ENCODE assay signal across 20 mouse cellular contexts in genomic region chr7:135581128-135581527, GRCm38 (mm10). TPM values are rescaled to one million over a fixed set of nuclear protein-coding genes. Genes with fewer than 3 reads are reported as not detected.
DNase-seq lines count a peak whose midpoint lies in the region; ATAC-seq and TF ChIP-seq lines count a peak whose summit lies in the region.
"Had no signal": no experiment of that assay in that cellular context is flagged by ENCODE, and none has a peak within 500 bp of the region (broad histone marks: within the 10 kb centered on the region; RNA-seq: fewer than 3 reads in every experiment).

No protein-coding gene starts in this region.

- TF ChIP-seq CTCF in kidney, adult 2 months (conservative IDR thresholded peaks at IDR 0.05; ENCODE audit: insufficient read depth, insufficient read length, low read depth, low read length): no peak

- peak; percentile 26 to 43 for DNase-seq in spleen, postnatal 36 days (ENCODE audit: low spot score in 2 of 2)
- no peak for DNase-seq in spleen, postnatal 4 days (ENCODE audit: low spot score in 2 of 2)
- DNase-seq in left cerebral cortex, postnatal 25 days (ENCODE audit: low spot score in 2 of 2): no peak
- no peak for DNase-seq in left cerebral cortex, adult 11 months (ENCODE audit: low spot score)
- DNase-seq in kidney, adult 2 months: no peak
- DNase-seq: adrenal gland, postnatal 10 days; cerebellum, postnatal 14 days; heart, postnatal 14 days; lung, adult 18-20 months; right cerebral cortex, postnatal 25 days had no signal

- no peak overlapping the region for H3K4me3 ChIP-seq in liver, embryonic 16.5 days (ENCODE audit: low read depth, low read length)
- no peak overlapping the region for H3K4me3 ChIP-seq in kidney, adult 2 months (ENCODE audit: insufficient read depth, low read depth, low read length)
- H3K4me3 ChIP-seq: embryonic facial prominence, embryonic 12.5 days; kidney, embryonic 15.5 days; midbrain, embryonic 10.5 days; stomach, embryonic 15.5 days had no signal

- 13% methylated on average over 5 of the region's 5 CpGs for WGBS in liver, embryonic 16.5 days (ENCODE audit: insufficient replicate concordance)
- 79% methylated on average over 5 of the region's 5 CpGs for WGBS in kidney, adult 2 months

- peak overlapping the region; percentile 12; the same call in 1 of the 2 replicates for H3K4me2 ChIP-seq in liver, embryonic 16.5 days (ENCODE audit: low read depth, low read length)
- H3K4me2 ChIP-seq: embryonic facial prominence, embryonic 12.5 days; kidney, embryonic 15.5 days; stomach, embryonic 15.5 days had no signal

- peaks cover 23% of the 10 kb centered on the region for H3K4me1 ChIP-seq in liver, embryonic 16.5 days (ENCODE audit: control insufficient read depth, low read depth, low read length)
- no peaks in the 10 kb centered on the region for H3K4me1 ChIP-seq in kidney, adult 2 months (ENCODE audit: control insufficient read depth, insufficient read depth, low read length)
- H3K4me1 ChIP-seq: kidney, embryonic 15.5 days; midbrain, embryonic 10.5 days; stomach, embryonic 15.5 days had no signal

- H3K9me3 ChIP-seq in liver, embryonic 16.5 days (replicated peaks; ENCODE audit: control insufficient read depth, low read length): no peaks in the 10 kb centered on the region
- H3K9me3 ChIP-seq: embryonic facial prominence, embryonic 12.5 days; kidney, embryonic 15.5 days; midbrain, embryonic 10.5 days; stomach, embryonic 15.5 days had no signal

- H3K27me3 ChIP-seq in liver, embryonic 16.5 days (ENCODE audit: control insufficient read depth, insufficient read depth, low read depth, low read length): no peaks in the 10 kb centered on the region
- no peaks in the 10 kb centered on the region for H3K27me3 ChIP-seq in kidney, adult 2 months (replicated peaks; ENCODE audit: control insufficient read depth, insufficient read depth, low read length)
- H3K27me3 ChIP-seq: embryonic facial prominence, embryonic 12.5 days; kidney, embryonic 15.5 days; stomach, embryonic 15.5 days had no signal

- no peak overlapping the region for H3K9ac ChIP-seq in liver, embryonic 16.5 days (ENCODE audit: low read depth, low read length)
- H3K9ac ChIP-seq: embryonic facial prominence, embryonic 12.5 days; kidney, embryonic 15.5 days; stomach, embryonic 15.5 days had no signal

- intact Hi-C loops in left cerebral cortex, postnatal 25 days (cut with DNase I): loop anchor here (5.0 kb wide), 1 partner anchor 44 kb away; the partner anchor contains the start of gene Ptpre

- no peaks in the 10 kb centered on the region for H3K36me3 ChIP-seq in liver, embryonic 16.5 days (ENCODE audit: control insufficient read depth, insufficient read depth)
- no peaks in the 10 kb centered on the region for H3K36me3 ChIP-seq in kidney, adult 2 months (ENCODE audit: control insufficient read depth, insufficient read depth, low read length)
- H3K36me3 ChIP-seq: embryonic facial prominence, embryonic 12.5 days; kidney, embryonic 15.5 days; midbrain, embryonic 10.5 days; stomach, embryonic 15.5 days had no signal

- ATAC-seq in common myeloid progenitor, adult 5-6 weeks (replicated peaks; ENCODE audit: low read depth, poor library complexity, severe bottlenecking): peak; percentile 61
- ATAC-seq in liver, embryonic 16.5 days (ENCODE audit: low read depth): peak; percentile 76
- ATAC-seq: hindbrain, postnatal 0 days had no signal

- no peak for TF ChIP-seq POLR2A in kidney, adult 2 months (IDR thresholded peaks at IDR 0.05; ENCODE audit: low read depth, low read length)

- H3K27ac ChIP-seq in liver, embryonic 16.5 days (ENCODE audit: low read length): peak overlapping the region; percentile 78
- no peak overlapping the region for H3K27ac ChIP-seq in kidney, adult 2 months (ENCODE audit: insufficient read depth, low read depth, low read length)
- H3K27ac ChIP-seq: embryonic facial prominence, embryonic 12.5 days; hindbrain, postnatal 0 days; kidney, embryonic 15.5 days; midbrain, embryonic 10.5 days; stomach, embryonic 15.5 days had no signal

RNA-seq across cellular contexts. Expression of gene Ptpre, which starts 43.8 kb away (rescaled TPM):
- total RNA-seq in common myeloid progenitor, adult 5-6 weeks (2017): 80.7 and 86.9 TPM in 2 replicates
- polyA plus RNA-seq in liver, embryonic 16.5 days (2015; fragmentation: Nextera tagmentation; extraction: Ambion mirVana): 2.7 and 3.0 TPM in 2 replicates
- 10 to 100 TPM; 24.9 to 27.3 TPM for total RNA-seq in left cerebral cortex, postnatal 25 days (2021)
- polyA plus RNA-seq in kidney, adult 2 months (2012; rRNA removed): 1.7 and 2.5 TPM in 2 replicates

RNA-seq across cellular contexts. Expression of gene Clrn3, which starts 52.7 kb away (rescaled TPM):
- not detected in 2 replicates for total RNA-seq in common myeloid progenitor, adult 5-6 weeks (2017)
- polyA plus RNA-seq in liver, embryonic 16.5 days (2015; fragmentation: Nextera tagmentation; extraction: Ambion mirVana): 0.13 TPM in 1 of 2 replicates, not detected in the other
- not detected for total RNA-seq in left cerebral cortex, postnatal 25 days (2021)
- 26.7 and 29.8 TPM in 2 replicates for polyA plus RNA-seq in kidney, adult 2 months (2012; rRNA removed)
- total RNA-seq: adrenal gland, postnatal 10 days; heart, postnatal 14 days; hindbrain, postnatal 0 days; layer of hippocampus, adult 18-20 months; left cerebral cortex, postnatal 14 days had no signal
- polyA plus RNA-seq: embryonic facial prominence, embryonic 12.5 days; forebrain, embryonic 11.5 days; hindbrain, postnatal 0 days; midbrain, embryonic 10.5 days had no signal

Comparison
In these comparisons a context has a peak if more than half of its experiments do, and no peak if none do; other contexts are left out.
1. DNase-seq: peak in spleen, postnatal 36 days (2 of 2); none in spleen, postnatal 4 days (0 of 2), left cerebral cortex, postnatal 25 days (0 of 2), left cerebral cortex, adult 11 months (single experiment) and kidney, adult 2 months (single experiment).